18 mouse cellular contexts compared by ENCODE assay signal in genomic region chr11:75201721-75202120, GRCm38 (mm10). TPM values are rescaled to one million over a fixed set of nuclear protein-coding genes. Genes with fewer than 3 reads are reported as not detected.
DNase-seq lines count a peak whose midpoint lies in the region; ATAC-seq lines count a peak whose summit lies in the region.
"Had no signal": no experiment of that assay in that cellular context is flagged by ENCODE, and none has a peak within 500 bp of the region (broad histone marks: within the 10 kb centered on the region; RNA-seq: fewer than 3 reads in every experiment).

No protein-coding gene starts in this region.

- no peak overlapping the region for H3K4me3 ChIP-seq in kidney, embryonic 14.5 days (ENCODE audit: low read length)
- peak overlapping the region; percentile 31 for H3K4me3 ChIP-seq in megakaryocyte, embryonic 14.5 days (replicated peaks)
- H3K4me3 ChIP-seq in neural tube, embryonic 14.5 days (ENCODE audit: low read depth, low read length), result no peak overlapping the region
- H3K4me3 ChIP-seq: embryonic facial prominence, embryonic 12.5 days; forebrain, embryonic 15.5 days; limb, embryonic 13.5 days; liver, embryonic 15.5 days had no signal

- peak; percentile 52 for DNase-seq in cerebellum, adult 9-11 months
- no peak for DNase-seq in cerebellum, postnatal 4 days (ENCODE audit: low spot score in 2 of 2)
- DNase-seq in kidney, adult 9 months, result no peak
- DNase-seq: adrenal gland, postnatal 14 days; B cell, adult 2 months; gastrocnemius, postnatal 36 days; kidney, adult 11 months; kidney, postnatal 14 days; thymus, postnatal 4 days had no signal

- H3K9ac ChIP-seq in kidney, embryonic 14.5 days (ENCODE audit: low read depth, low read length), result 0 out of 2 replicates have a peak overlapping the region, but pooled peaks have one; percentile 2
- no peak overlapping the region for H3K9ac ChIP-seq in neural tube, embryonic 14.5 days (replicated peaks; ENCODE audit: low read depth, low read length)
- H3K9ac ChIP-seq: embryonic facial prominence, embryonic 12.5 days; forebrain, embryonic 15.5 days; limb, embryonic 13.5 days; liver, embryonic 15.5 days had no signal

- 0 out of 2 replicates have a peak, but pooled peaks cover 6% of the 10 kb centered on the region for H3K4me1 ChIP-seq in kidney, embryonic 14.5 days (ENCODE audit: control insufficient read depth, insufficient read depth, low read length)
- peaks cover 93% of the 10 kb centered on the region for H3K4me1 ChIP-seq in megakaryocyte, embryonic 14.5 days
- no peaks in the 10 kb centered on the region for H3K4me1 ChIP-seq in neural tube, embryonic 14.5 days (ENCODE audit: control insufficient read depth, insufficient read depth, low read length)
- H3K4me1 ChIP-seq: forebrain, embryonic 15.5 days had no signal

- peaks cover 7% of the 10 kb centered on the region for H3K27me3 ChIP-seq in kidney, embryonic 14.5 days (ENCODE audit: control insufficient read depth, insufficient read depth, low read length)
- peaks cover 33% of the 10 kb centered on the region for H3K27me3 ChIP-seq in megakaryocyte, embryonic 14.5 days (replicated peaks)
- H3K27me3 ChIP-seq in neural tube, embryonic 14.5 days (ENCODE audit: control insufficient read depth, insufficient read depth, low read length), result no peaks in the 10 kb centered on the region

- H3K36me3 ChIP-seq in kidney, embryonic 14.5 days (ENCODE audit: control insufficient read depth, insufficient read depth, low read length), result no peaks in the 10 kb centered on the region
- H3K36me3 ChIP-seq in megakaryocyte, embryonic 14.5 days (replicated peaks; ENCODE audit: low read length), result no peaks in the 10 kb centered on the region
- no peaks in the 10 kb centered on the region for H3K36me3 ChIP-seq in neural tube, embryonic 14.5 days (ENCODE audit: control insufficient read depth, insufficient read depth, low read length)
- H3K36me3 ChIP-seq: embryonic facial prominence, embryonic 12.5 days; forebrain, embryonic 15.5 days; limb, embryonic 13.5 days; liver, embryonic 15.5 days had no signal

- no peak for ATAC-seq in kidney, embryonic 14.5 days (ENCODE audit: low FRiP score, low TSS enrichment)
- ATAC-seq in megakaryocyte, adult 5-6 weeks (ENCODE audit: poor library complexity, severe bottlenecking), result no peak
- no peak for ATAC-seq in neural tube, embryonic 14.5 days (ENCODE audit: low read depth)
- ATAC-seq: forebrain, embryonic 15.5 days; hindbrain, postnatal 0 days had no signal

- no peak overlapping the region for H3K27ac ChIP-seq in kidney, embryonic 14.5 days (ENCODE audit: low read depth, low read length)
- 0 out of 2 replicates have a peak overlapping the region, but pooled peaks have one; percentile 10 for H3K27ac ChIP-seq in neural tube, embryonic 14.5 days (ENCODE audit: low read depth, low read length)
- H3K27ac ChIP-seq: embryonic facial prominence, embryonic 12.5 days; forebrain, embryonic 15.5 days; hindbrain, postnatal 0 days; limb, embryonic 13.5 days; liver, embryonic 15.5 days had no signal

- H3K9me3 ChIP-seq in kidney, embryonic 14.5 days (ENCODE audit: control insufficient read depth, low read length), result no peaks in the 10 kb centered on the region
- peaks cover 5% of the 10 kb centered on the region; the same call in 1 of the 2 replicates for H3K9me3 ChIP-seq in megakaryocyte, embryonic 14.5 days
- H3K9me3 ChIP-seq in neural tube, embryonic 14.5 days (ENCODE audit: control insufficient read depth, low read length), result no peaks in the 10 kb centered on the region
- H3K9me3 ChIP-seq: embryonic facial prominence, embryonic 12.5 days; forebrain, embryonic 15.5 days; limb, embryonic 13.5 days; liver, embryonic 15.5 days had no signal

- WGBS in kidney, embryonic 14.5 days, result 45% methylated on average over 8 of the region's 8 CpGs
- WGBS in neural tube, embryonic 14.5 days, result 59% methylated on average over 8 of the region's 8 CpGs

- H3K4me2 ChIP-seq in kidney, embryonic 14.5 days (replicated peaks; ENCODE audit: low read depth, low read length), result no peak overlapping the region
- no peak overlapping the region for H3K4me2 ChIP-seq in neural tube, embryonic 14.5 days (ENCODE audit: low read depth, low read length)
- H3K4me2 ChIP-seq: embryonic facial prominence, embryonic 12.5 days; forebrain, embryonic 15.5 days; limb, embryonic 13.5 days; liver, embryonic 15.5 days had no signal

RNA-seq across cellular contexts. Expression of gene Rtn4rl1, which starts 8.1 kb away (rescaled TPM):
- 2.7 and 4.2 TPM in 2 replicates for polyA plus RNA-seq in kidney, embryonic 14.5 days (2014; fragmentation: Nextera tagmentation; extraction: Ambion mirVana)
- polyA plus RNA-seq in megakaryocyte, embryonic 14.5 days (2012; ENCODE audit: insufficient read depth, low replicate concordance), result 0.29 TPM in 1 of 2 replicates, not detected in the other
- total RNA-seq in megakaryocyte, adult 5-6 weeks (2015), result 1.2 and 1.3 TPM in 2 replicates
- 0.08 and 0.81 TPM in 2 replicates for total RNA-seq in megakaryocyte, adult 5-6 weeks (2017)
- 12.7 and 16.0 TPM in 2 replicates for polyA plus RNA-seq in neural tube, embryonic 14.5 days (2014; fragmentation: Nextera tagmentation; extraction: Ambion mirVana)

RNA-seq across cellular contexts. Expression of gene Dph1, which starts 10.7 kb away (rescaled TPM):
- polyA plus RNA-seq in kidney, embryonic 14.5 days (2014; fragmentation: Nextera tagmentation; extraction: Ambion mirVana), result 25.7 and 29.2 TPM in 2 replicates
- polyA plus RNA-seq in megakaryocyte, embryonic 14.5 days (2012; ENCODE audit: insufficient read depth, low replicate concordance), result 19.5 and 24.9 TPM in 2 replicates
- total RNA-seq in megakaryocyte, adult 5-6 weeks (2015), result 0.52 and 1.3 TPM in 2 replicates
- 1.8 and 2.0 TPM in 2 replicates for total RNA-seq in megakaryocyte, adult 5-6 weeks (2017)
- polyA plus RNA-seq in neural tube, embryonic 14.5 days (2014; fragmentation: Nextera tagmentation; extraction: Ambion mirVana), result 11.4 and 15.6 TPM in 2 replicates

RNA-seq across cellular contexts. Expression of gene Ovca2, which starts 23.1 kb away (rescaled TPM):
- polyA plus RNA-seq in kidney, embryonic 14.5 days (2014; fragmentation: Nextera tagmentation; extraction: Ambion mirVana), result 33.3 and 33.4 TPM in 2 replicates
- 1.1 and 4.0 TPM in 2 replicates for polyA plus RNA-seq in megakaryocyte, embryonic 14.5 days (2012; ENCODE audit: insufficient read depth, low replicate concordance)
- total RNA-seq in megakaryocyte, adult 5-6 weeks (2015), result 11.5 and 17.2 TPM in 2 replicates
- 7.8 and 11.0 TPM in 2 replicates for total RNA-seq in megakaryocyte, adult 5-6 weeks (2017)
- 15.3 and 20.7 TPM in 2 replicates for polyA plus RNA-seq in neural tube, embryonic 14.5 days (2014; fragmentation: Nextera tagmentation; extraction: Ambion mirVana)

RNA-seq across cellular contexts. Expression of gene Hic1, which starts 32.4 kb away (rescaled TPM):
- polyA plus RNA-seq in kidney, embryonic 14.5 days (2014; fragmentation: Nextera tagmentation; extraction: Ambion mirVana), result 16.9 and 26.6 TPM in 2 replicates
- 0.41 TPM in 1 of 2 replicates, not detected in the other for polyA plus RNA-seq in megakaryocyte, embryonic 14.5 days (2012; ENCODE audit: insufficient read depth, low replicate concordance)
- total RNA-seq in megakaryocyte, adult 5-6 weeks (2015), result 0.14 TPM in 1 of 2 replicates, not detected in the other
- 0.04 and 0.07 TPM in 2 replicates for total RNA-seq in megakaryocyte, adult 5-6 weeks (2017)
- polyA plus RNA-seq in neural tube, embryonic 14.5 days (2014; fragmentation: Nextera tagmentation; extraction: Ambion mirVana), result 0.33 and 2.6 TPM in 2 replicates
